Mouse (Mus musculus) activated CD4-positive, CD25-positive, alpha-beta regulatory T cell, adult 4 months (primary cell): ENCODE measurements around the gene Dpf3. TPM values are rescaled to one million over a fixed set of nuclear protein-coding genes. Genes with fewer than 3 reads are reported as not detected.

Experiments used
- ATAC-seq: one replicate; pipeline ENCODE4 v1.8.0; 2017
- polyA plus RNA-seq, 2 experiments: library from polyadenylated mRNA; unstranded; fragments of 100-300 nt; shearing (Covaris generic); gene quantifications; one replicate each; pipeline ENCODE4 v1.2.1; 2017

Dpf3 gene
- polyA plus RNA-seq, 2 experiments from 2014 or later, result 0.76 to 1.0 TPM

DNA sequence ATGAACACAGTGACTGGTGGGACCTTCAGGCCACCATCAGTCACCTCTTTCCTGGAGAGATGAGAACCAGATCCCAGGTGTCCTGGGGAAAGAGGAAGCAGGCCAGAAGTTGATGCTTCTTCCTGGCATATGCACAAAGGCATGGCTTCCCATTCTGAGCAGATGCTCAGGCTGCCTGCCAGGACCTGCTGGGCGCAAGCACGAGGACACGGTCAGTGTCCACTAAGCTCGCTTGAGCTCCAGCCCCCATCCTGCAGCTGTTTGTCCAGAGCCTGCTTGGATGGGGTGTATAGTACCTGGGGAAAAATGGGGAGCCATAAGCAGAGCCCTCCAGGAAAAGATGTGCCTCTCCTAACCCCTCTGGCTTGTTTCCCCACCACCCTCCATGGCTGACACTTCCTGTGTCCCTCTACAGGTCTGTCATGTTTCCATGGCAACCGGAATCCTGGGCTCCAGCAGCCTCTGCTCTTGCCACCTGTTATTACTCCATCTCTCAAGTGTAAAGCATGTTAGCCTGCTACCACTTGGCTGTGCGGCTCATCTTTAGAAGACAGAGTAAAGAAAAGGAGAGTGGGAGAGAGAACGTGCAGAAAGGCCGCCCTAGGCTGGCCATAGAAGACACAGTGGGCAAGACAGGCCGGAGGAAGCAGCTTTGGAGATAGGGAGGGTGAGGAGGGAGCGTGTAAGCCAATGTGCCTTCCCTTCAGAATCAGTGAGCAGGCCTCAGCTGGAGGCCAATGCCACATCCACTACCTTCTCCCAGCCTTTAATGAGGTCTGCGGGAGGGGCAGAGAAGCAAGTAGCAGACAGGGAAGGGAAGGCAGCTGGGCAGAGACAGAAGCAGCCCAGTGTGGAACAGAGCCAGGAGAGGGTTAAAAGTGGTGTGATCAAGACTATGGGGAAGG, 209.7 kb downstream of the Dpf3 start:
- ATAC-seq, result no peak

DNA sequence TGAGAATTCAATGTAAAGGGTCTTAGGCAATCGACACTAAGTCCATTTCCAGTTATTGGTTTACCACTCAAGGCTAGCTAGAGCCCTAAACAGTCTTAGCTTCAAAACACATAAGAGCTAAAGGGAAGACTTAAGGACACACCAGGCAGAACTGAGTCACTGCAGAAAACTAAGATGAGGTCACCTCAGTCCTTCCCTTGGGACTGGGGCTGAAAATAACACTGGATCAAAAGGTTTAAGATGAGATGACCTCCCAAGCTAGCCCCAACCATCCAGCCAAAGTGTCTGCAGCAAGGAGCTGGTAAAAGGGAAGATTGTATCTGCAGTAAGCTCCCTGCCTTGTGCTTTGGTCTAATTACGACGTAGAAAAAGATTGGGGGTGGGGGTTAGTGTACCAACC, 216.3 kb downstream of the Dpf3 start:
- no peak for ATAC-seq

DNA sequence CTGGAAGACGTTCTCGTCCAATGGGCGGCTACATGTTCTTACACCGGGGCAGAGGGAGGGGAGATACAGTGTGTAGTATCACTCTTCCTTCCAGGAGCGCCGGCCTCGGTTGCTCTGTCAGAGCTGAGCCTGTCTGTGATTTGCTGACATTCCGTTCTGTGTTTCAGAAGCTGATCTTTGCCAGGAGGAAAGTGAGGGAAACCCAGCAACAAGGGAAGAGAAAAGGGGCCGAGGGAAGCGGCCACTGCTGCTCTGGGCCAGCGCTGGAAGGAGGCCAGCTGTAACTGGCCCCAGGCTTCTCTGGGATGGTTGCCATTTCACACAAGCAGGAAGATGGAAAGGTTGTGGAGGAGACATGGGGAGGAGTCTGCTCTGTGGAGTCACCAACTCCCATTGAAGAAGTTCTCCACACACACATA, 219.0 kb downstream of the Dpf3 start:
- no peak for ATAC-seq

DNA sequence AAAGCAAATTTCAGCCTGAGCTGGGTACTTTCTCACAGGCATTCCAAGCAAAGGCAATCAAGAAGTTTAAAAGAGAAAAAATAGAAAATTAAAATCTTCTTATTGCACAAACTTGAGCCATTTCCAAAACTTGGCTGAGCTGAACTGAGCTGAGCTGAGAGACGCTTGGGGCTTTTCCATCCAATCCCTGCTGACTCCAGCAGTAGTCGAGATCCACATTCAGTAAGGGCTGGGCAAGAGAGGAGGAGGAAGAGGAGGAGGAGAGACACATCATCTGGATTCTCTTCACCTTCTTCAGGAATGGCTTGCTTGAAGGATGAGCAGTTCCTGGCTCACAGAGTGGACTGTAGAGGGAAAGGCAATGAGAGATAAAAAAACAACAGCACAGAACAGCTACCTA, 227.0 kb downstream of the Dpf3 start:
- ATAC-seq, result no peak

DNA sequence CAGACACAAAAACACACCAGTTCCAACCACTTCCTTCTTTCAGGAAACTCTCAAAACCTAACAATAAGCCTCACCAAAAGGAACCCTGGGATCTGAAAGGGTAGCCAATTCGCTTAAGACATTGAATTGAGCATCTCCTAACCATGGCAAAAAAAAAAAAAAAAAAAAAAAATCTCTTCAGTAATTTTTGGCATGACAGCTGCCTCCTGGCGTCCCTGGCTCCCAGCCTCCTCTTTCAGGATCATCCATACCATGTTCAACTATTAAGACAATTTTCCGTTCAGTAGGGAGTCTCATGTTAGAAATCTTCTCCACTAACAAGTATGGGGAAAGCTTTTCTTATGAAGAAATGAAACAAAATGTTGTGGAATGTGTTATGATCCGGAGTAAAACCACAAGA, 233.1 kb downstream of the Dpf3 start:
- no peak for ATAC-seq

DNA sequence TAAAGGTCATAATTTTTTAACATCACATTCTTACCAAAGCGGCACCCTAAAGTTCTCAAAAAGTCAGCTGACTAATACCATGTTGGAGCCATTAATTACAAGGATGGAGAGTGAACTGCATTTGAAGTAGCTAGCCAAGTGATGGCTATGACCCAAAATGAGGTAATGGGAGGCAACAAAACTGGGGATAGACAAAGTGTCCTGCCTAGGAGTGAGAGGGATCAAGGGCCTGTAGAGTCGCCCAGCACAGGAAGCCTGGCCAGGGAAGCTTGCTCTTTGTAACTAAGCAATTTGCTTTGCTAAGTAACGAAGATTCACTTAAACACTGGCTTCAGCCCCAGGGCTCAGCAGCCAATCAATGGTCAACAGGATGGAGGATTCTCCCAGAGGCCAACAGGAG, 238.4 kb downstream of the Dpf3 start:
- ATAC-seq, result no peak

DNA sequence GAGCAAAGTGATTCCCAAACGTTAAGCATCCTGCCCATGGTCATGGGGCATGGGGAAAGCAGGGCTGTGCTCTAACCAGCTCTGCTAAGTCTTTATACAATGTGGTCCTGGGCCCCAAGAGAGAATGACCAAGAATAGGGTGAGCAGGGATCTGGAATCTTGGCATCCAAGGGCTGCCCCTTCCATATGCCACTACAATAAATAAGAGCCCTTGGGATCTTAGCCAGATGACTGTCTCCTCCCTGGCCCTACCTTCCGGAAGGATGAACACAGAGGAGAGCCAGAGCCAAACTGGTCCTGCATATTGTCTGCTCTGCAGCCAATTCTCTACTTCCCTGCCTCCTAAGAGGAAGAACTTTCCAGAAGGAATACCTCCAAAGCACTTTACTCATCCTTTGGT, 238.9 kb downstream of the Dpf3 start:
- no peak for ATAC-seq

DNA sequence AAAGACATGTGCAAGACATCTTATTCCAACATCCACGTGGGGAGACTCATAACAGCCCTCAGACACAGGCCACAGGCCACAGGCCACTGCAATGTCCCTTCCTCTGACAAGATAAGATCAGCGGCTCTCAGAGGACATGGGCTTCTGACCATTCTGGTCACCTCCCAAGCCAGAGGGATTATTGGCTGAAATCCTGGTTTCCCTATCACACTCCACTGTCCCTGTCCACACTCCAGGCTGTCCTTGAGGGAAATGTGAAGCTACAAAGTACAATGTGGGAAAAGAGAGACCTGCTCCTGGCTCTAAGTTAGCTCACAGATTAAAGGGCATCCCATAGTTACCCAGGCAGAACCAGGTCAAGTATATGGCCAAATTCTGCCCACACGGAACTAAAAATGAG, 239.8 kb downstream of the Dpf3 start:
- ATAC-seq, result no peak

DNA sequence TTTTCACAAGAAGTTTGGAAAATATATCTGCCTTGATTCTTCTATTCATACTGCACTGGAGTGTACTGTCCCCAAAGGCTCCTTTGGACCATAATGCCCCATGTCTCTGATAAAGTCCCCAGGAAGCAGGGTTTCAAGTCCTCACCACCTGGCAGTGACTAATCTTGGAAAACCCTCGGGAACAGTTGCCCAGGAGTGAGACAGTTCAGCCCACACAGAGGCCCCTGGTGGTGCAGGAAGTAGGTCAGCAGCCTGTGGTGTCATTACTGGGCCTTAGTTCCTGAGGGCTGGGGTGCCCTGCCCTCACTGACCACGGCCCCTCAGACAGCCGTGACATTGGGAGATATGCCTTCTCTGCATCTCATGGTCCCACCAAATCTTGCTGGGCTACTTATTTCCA, 246.5 kb downstream of the Dpf3 start:
- no peak for ATAC-seq

DNA sequence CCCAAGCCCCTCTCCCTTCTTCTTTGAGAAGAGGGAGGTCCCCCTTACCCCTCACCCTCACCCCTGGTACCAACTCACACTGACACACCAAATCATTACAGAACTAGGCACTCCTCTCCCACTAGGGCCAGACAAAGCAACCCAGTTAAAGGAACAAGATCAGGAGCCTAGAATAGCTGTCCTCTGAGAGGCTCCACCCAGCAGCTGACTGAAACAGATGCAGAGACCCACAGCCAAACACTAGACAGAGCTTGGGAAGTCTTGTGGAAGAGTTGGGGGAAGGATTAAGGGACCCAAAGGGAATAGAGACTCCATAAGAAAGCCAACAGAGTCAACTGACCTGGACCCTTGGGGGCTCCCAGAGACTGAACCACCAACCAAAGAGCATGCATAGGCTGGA, 246.9 kb downstream of the Dpf3 start:
- ATAC-seq, result no peak

DNA sequence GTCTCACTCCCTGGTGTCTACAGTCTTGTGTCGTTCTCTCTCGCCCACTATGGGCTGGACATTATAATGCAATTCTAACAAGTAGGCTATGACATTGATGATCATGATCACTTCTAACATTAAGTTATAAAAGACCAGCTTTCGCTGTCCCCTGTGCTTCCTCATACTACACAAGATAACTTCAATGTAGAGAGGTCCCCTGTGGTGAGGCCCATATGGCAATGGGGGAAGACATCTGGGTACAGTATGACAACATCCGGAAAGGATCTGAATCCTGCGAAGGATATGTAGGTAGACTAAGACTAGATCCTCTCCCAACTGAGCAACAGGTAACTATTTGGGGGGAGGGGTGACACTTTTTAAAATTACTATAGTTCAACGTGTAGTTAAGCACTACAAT, 251.7 kb downstream of the Dpf3 start:
- ATAC-seq, result no peak

DNA sequence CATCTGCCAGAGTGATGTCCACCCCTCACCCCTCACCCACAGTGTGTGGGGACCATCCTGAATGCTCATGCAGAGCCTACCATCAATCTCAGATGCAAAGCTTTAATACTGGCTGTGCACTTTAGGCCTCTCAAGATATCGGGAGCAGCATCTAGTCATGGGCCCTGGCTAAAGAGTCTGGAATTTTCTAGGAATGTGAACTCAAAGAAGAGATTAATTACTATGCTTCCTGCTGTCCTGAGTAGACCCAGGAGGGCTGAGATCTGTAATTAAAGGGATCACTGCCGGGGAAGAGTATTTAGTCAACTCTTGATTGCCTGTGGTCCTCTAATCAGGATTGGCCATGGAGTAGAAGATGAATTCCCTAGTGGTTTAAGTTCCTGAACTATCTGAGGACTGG, 252.5 kb downstream of the Dpf3 start:
- ATAC-seq, result no peak

DNA sequence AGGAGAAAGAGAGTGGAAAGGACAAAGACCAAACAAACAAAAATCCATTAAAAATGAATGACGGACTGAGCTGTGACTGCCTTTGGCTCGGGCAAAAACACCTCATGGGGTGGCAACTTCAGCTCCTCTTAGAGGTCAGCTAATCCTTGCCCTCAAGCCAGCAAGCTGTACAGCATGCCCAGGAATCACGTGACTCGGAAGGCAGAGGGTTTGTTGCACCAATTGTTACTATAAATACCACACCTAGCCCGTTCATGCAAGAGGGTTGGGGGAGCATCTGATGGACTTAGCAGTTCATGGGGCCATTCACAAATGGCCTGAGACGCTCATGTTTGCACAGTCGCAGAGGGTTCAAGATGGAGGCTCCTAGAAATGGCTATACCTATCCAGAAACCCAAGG, 253.9 kb downstream of the Dpf3 start:
- ATAC-seq, result no peak

DNA sequence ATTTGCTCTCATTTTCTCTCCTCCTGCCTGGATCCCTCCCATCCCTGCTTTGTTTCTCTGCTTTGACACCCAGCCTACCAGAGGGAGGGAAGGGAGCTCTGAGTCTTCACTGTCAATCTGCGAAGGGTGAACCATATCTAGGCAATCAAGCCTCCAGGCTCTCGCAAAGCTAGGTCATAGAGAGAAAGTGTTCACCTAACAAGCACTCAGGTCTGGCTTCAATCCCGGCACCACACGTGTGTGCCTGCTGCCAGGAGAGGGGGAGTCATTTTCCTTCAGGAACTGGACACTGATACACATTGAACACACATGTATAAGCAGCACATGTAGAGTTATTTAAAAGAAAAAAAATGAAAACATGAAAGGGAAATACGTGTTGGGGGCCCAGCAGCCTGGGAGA, 254.6 kb downstream of the Dpf3 start:
- no peak for ATAC-seq

DNA sequence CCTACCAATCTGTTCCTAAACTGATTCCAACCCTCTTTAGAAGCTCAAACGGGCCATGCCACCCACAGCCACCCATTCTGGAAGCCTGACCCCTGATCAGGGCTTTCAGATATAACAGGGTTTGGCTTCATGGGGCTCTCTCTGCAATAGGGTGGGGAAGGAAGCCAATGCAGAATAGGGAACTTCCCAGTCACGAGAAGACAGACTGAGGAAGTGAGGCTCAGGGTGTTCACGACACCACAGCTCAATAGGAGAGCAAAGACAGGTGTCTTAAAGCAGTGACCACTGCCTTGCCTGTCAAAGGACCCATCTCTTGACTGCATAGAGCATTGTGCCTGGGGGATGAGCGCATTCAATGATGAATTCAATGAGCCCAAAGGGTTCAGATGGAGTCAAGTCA, 256.3 kb downstream of the Dpf3 start:
- no peak for ATAC-seq

DNA sequence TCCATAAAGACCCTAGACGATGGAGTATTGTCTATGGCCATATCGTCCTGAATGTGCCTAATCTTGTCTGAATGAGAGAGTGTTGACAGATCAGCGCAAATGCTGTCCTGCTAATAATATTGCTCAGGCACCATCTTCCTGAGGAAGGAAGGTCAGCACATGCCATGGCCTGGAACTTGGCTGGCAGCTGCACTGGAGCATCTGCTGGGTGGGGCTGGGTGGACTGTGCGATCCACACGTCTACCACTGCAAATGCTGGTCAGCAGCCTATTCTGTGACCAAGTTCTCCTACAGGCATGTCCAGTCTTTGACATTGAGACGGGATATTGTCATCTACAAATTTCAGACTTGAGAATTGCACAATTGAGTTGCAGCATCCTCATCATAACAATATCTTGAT, 257.8 kb downstream of the Dpf3 start:
- ATAC-seq, result no peak

DNA sequence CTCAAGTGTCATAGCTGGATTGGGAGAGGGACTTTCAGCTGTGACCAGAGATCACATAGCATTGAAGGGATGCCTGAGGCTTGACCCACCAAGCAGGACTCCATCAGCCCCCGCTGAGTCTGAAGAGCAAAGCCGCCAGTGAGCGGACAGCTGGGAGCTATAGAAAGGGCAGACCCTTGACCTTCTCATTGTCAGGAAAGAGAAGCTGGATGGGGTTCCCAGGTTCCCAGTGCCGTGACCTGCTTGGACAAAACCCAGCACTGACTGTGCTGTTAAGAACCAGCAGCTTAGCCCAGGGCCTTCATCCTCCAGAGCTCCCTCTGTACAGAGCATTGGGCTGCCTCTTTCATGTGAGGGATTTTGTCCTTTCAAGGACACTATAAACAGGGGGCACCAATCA, 260.5 kb downstream of the Dpf3 start:
- ATAC-seq, result no peak

DNA sequence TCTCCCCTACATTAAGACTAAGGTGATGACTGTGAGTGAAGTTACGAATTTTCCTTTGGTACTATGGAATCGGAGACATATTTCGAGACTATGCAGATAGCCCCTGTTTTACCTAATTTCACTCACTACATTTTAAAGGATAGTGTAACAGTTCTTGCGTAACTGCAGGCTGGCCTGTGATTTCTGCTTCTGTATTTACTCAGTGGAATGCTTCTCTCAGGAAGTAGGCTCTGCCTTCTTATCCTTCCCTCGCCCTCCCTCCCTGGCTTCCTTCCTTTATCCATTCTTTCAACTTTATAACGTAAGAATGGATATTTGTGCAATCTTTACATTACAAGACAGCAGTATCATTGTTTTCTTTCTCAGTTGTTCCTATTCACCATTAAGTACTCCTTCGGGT, 266.6 kb downstream of the Dpf3 start:
- ATAC-seq, result no peak

DNA sequence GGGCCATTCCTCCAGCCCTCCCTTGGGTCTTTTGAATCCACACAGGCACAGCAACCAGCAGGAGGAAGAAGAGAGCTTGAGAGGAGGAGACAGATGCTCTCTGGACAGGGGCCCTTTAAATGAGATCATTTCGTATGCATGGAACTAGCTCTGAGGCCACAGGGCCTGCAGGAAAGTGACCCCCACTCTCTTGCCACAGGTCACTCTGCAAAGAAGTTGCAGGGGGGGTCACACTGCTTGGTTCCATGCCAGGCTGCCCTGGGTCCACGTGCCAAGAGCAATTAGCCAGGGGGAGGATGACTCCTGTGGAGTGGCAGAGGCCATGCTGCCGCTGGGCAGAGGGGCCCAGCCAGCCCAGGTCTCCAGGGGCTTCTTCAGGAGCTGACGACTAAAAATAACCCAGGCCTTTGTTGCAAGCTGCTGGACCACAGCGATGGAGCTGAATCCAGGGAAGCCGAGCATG, 273.6 kb downstream of the Dpf3 start:
- no peak for ATAC-seq

DNA sequence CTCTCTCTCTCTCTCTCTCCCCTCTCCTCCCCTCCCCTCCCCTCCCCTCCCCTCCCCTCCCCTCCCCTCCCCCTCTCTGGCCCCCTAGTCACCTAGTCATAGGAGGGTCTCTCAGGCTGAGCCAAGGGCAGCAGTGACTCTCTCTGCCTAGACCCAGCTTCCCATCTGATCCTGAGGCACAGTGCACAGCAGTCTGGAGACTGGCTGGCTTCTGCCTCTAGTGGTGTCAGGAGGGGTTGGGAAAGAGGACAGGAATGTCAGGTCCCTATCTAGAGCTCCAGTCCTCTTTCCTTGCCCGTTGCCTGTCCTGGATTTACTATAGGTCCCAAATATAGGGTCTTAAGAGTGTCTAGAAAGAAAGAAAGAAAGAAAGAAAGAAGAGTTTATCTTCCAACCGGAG, 275.5 kb downstream of the Dpf3 start:
- ATAC-seq, result no peak

DNA sequence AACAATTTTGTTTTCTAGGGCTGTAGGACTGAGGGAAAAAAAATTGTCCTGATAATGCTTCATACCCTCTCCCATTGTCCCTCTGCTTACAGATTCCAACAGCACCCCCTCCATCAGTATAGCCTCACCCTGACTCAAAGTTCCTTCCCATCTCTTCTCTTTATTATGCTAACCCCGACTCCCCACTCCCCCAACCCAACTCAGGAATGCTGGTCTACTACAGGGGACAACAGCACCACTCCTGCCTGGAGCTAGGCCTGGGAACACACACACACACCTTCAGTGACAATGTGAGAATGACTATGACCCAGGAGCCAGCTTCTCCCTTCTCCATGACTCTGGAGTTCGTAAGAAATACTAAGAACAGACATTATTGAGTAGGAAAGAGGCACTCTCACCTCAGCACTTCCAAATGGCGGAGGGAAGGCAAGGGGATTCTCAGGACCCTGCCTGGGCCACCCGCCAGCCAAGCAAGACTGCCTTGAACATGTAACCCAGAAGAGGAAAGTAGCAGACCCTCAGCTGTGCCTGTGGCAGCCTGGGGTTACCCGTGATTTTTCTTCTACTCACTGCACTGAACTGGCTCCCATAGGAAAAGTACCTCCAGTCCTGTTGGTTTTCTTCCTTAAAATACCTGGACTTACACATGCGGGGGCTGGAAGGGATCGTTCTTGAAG, 276.2 kb downstream of the Dpf3 start:
- ATAC-seq, result no peak

DNA sequence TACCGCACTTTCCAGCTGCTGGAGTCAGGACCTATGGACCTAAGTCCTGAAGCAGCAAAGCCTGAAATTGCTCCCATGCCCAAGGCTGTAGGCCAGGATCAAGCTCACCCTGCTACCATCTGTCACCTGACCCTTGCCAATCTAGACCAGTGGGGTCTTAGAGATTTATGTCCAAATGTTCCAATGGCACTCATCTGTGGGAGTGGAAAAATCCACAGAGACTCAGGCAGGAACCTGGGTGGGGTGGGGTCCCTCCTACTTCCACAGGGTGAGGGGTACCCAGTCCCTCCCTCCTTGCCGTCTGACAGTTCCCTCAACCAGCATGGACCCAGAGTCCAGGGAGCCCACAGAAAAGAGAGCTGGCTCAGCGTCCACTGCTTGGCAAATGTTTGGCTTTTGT, 276.8 kb downstream of the Dpf3 start:
- no peak for ATAC-seq

DNA sequence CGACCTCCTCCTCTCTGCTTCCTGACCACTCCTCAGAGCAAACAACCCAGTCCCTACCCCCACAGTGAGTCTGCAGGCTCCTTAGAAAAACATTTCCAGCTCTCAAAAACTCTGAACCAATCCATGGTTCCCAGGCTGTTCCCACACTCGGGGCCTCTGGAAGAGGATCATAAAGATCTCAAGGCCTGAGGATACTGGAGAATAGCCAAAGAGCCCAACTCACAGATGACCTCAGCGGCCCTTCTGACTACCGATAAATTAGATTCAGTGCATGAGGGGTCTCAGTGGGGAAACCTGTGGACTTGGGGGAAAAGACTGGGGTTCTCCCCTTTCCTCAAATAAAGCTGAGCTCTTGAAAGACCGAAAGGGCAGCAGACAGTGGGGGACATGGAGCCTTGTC, 277.2 kb downstream of the Dpf3 start:
- no peak for ATAC-seq

DNA sequence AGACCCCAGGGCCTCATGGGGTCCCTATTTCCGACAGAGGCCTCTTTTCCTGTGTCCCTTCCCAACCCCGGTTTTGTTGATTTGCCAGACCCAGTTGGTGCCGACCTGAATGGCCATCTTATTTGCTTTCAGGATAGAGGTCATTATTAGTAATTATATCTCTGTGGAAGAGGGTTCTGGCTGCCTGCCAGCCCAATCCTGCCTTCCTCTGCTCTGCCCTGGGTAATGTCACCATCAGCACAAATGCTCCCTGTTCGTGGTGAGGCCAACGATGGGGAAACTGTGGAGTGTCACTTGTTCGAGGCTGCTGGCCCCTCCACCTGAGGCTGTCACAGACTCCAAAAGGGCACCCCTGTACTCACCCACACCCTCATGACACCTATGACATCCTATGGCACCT, 278.1 kb downstream of the Dpf3 start:
- ATAC-seq, result no peak
